Mouse (Mus musculus) Muller cell, postnatal 12 days (primary cell): ENCODE results near the gene Fau.

Experiments used
- DNase-seq: peaks from one replicate; pipeline ENCODE4 v3.0.0-alpha.2; 2015; ENCODE audit errors: inconsistent ontology term

Gene Fau

GRCm38 (mm10) chr19:6070571-6071250 is 13.1 kb downstream of the Fau start:
- no peak for DNase-seq

- no peak for DNase-seq
These were observed 13.6 kb downstream of the Fau start for GRCm38 (mm10) chr19:6071261-6071660.

- no peak for DNase-seq
These were observed 16.2 kb downstream of the Fau start for GRCm38 (mm10) chr19:6073889-6074288.

- peak; percentile 94 for DNase-seq
These were observed 19.1 kb downstream of the Fau start, which contains the start of gene Vps51 for GRCm38 (mm10) chr19:6076564-6077393. Vps51 (minus strand) TSS chr19:6077231.

GRCm38 (mm10) chr19:6079983-6080480 is 22.4 kb downstream of the Fau start, which contains the start of gene Tmem262:
Tmem262 (plus strand) TSS chr19:6080033.
- no peak for DNase-seq

- no peak for DNase-seq
These were observed 24.5 kb downstream of the Fau start, which contains the start of gene Gm28374 for GRCm38 (mm10) chr19:6082156-6082555. Gm28374 (minus strand) TSS chr19:6082256.

- peak; percentile 98 for DNase-seq
These were observed 27.0 kb downstream of the Fau start, which contains the start of the genes Zfpl1 and Cdca5 for GRCm38 (mm10) chr19:6084478-6085248. Zfpl1 (minus strand) TSS chr19:6084956. Cdca5 (plus strand) TSS chr19:6084983.

GRCm38 (mm10) chr19:6085417-6085879 is 27.8 kb downstream of the Fau start:
- peak; percentile 85 for DNase-seq

- no peak for DNase-seq
These were observed 31.2 kb downstream of the Fau start for GRCm38 (mm10) chr19:6088841-6089240.

GRCm38 (mm10) chr19:6094119-6094518 is 36.5 kb downstream of the Fau start, which contains the start of gene AC131692.1:
AC131692.1 (plus strand) TSS chr19:6094419.
- DNase-seq, result no peak

- no peak for DNase-seq
These were observed 40.2 kb downstream of the Fau start for GRCm38 (mm10) chr19:6097847-6098246.

GRCm38 (mm10) chr19:6101186-6101585 is 43.5 kb downstream of the Fau start:
- DNase-seq, result no peak

- no peak for DNase-seq
These were observed 44.7 kb downstream of the Fau start for GRCm38 (mm10) chr19:6102169-6102853.

GRCm38 (mm10) chr19:6104476-6104875 is 46.8 kb downstream of the Fau start:
- no peak for DNase-seq

GRCm38 (mm10) chr19:6105586-6105985 is 47.9 kb downstream of the Fau start, which contains the start of gene Naaladl1:
Naaladl1 (plus strand) TSS chr19:6105782.
- no peak for DNase-seq
